Mouse (Mus musculus) inflammation-experienced regulatory T-cells, adult 16 weeks (primary cell): ENCODE data around the gene Dmrtc1c2. TPM values are rescaled to one million over a fixed set of nuclear protein-coding genes. Genes with fewer than 3 reads are reported as not detected.

Experiments
- polyA plus RNA-seq: library from polyadenylated mRNA; unstranded; fragments of 100-300 nt; shearing (Covaris generic); gene quantifications from one replicate; pipeline ENCODE4 v1.2.1, GENCODE M21; 2017

Gene Dmrtc1c2
- polyA plus RNA-seq: not detected

GRCm38 (mm10) chrX:102854516-102854915, at the start of gene Dmrtc1c2:
TSS of gene Dmrtc1c2 (minus strand) at chrX:102854616.

GRCm38 (mm10) chrX:102867871-102868270, 13.5 kb upstream of the Dmrtc1c2 start, which contains the start of gene 1700031F05Rik:
TSS of gene 1700031F05Rik (minus strand) at chrX:102867971.

GRCm38 (mm10) chrX:102802663-102803062, 51.8 kb downstream of the Dmrtc1c2 start, which contains the start of gene Dmrtc1c1:
TSS of gene Dmrtc1c1 (plus strand) at chrX:102802963.

Other genes starting within 250 kb of the Dmrtc1c2 start
- gene Phka1, start 210.4 kb downstream of the Dmrtc1c2 start, polyA plus RNA-seq: 0.15 TPM
- not detected for gene Gm3880, start 167.6 kb downstream of the Dmrtc1c2 start, polyA plus RNA-seq
- gene Gm9112, start 147.0 kb downstream of the Dmrtc1c2 start, polyA plus RNA-seq: not detected
- not detected for gene Dmrtc1b, start 146.8 kb downstream of the Dmrtc1c2 start, polyA plus RNA-seq
- gene Dmrtc1c1, start 51.7 kb downstream of the Dmrtc1c2 start, polyA plus RNA-seq: not detected
- gene 1700031F05Rik, start 13.4 kb upstream of the Dmrtc1c2 start, polyA plus RNA-seq: not detected
- not detected for gene Dmrtc1a, start 54.1 kb upstream of the Dmrtc1c2 start, polyA plus RNA-seq
- not detected for gene 1700011M02Rik, start 54.3 kb upstream of the Dmrtc1c2 start, polyA plus RNA-seq
- not detected for gene 1700018G05Rik, start 73.8 kb upstream of the Dmrtc1c2 start, polyA plus RNA-seq